Mouse (Mus musculus) heart, postnatal 14 days (tissue): ENCODE data around the gene Gm10912. TPM values are rescaled to one million over a fixed set of nuclear protein-coding genes. Genes with fewer than 3 reads are reported as not detected.
"Not testable (repeated sequence)": the region's sequence is repeated elsewhere in the genome, so short reads cannot be mapped to it uniquely, and the experiment has no call there.

Experiments
- DNase-seq, 2 experiments: peaks; one replicate each; pipeline ENCODE4 v3.0.0; 2021 to 2022
- intact Hi-C: fragments of 180-260 bp; cut with DNase I; formaldehyde crosslinking; loops from one replicate; pipeline ENCODE4 v1.15.1; 2025
- long read RNA-seq, 2 experiments: library from polyadenylated mRNA; stranded (forward); transcript quantifications; one replicate each; pipeline ENCODE4 v2.0.0; 2021
- total RNA-seq, 2 experiments: library from RNA; stranded (reverse); gene quantifications; 2 replicates each; pipeline ENCODE4 v1.2.3; 2021

Gene Gm10912
- total RNA-seq: under 1 TPM; 0.17 to 0.34 TPM
- long read RNA-seq, experiment 1: 0 reads
- long read RNA-seq, experiment 2: 0 reads

- intact Hi-C loops, DNase-seq: not testable (repeated sequence)
These were observed at the start of gene Gm10912 for GRCm38 (mm10) chr2:104065526-104065925. Gene Gm10912 (plus strand): TSS chr2:104065826.

GRCm38 (mm10) chr2:104023096-104023495 lies 42.5 kb upstream of the Gm10912 start:
- intact Hi-C loops: no loop called here

GRCm38 (mm10) chr2:104024656-104025055 lies 41.0 kb upstream of the Gm10912 start:
- no peak for DNase-seq
- intact Hi-C loops: no loop called here

More at GRCm38 (mm10) chr2:104023096-104023495, 42.5 kb upstream of the Gm10912 start:
- DNase-seq: no peak

- peak; percentile 86 to 90 for DNase-seq
- intact Hi-C loops: no loop called here
These were observed 38.0 kb upstream of the Gm10912 start, which contains the start of gene Fbxo3 for GRCm38 (mm10) chr2:104027458-104028138. Gene Fbxo3 (plus strand): TSS chr2:104027721.

- intact Hi-C loops: no loop called here
- no peak for DNase-seq
These were observed 37.4 kb upstream of the Gm10912 start, which contains the start of gene 4931422A03Rik for GRCm38 (mm10) chr2:104028139-104028723. Gene 4931422A03Rik (minus strand): TSS chr2:104028361.

GRCm38 (mm10) chr2:104029074-104029473 lies 36.6 kb upstream of the Gm10912 start:
- intact Hi-C loops: no loop called here

GRCm38 (mm10) chr2:104030381-104030780 lies 35.2 kb upstream of the Gm10912 start:
- intact Hi-C loops: loop anchor here (10.0 kb wide), 2 partner anchors 64 to 554 kb away; partner anchors contain the start of gene Cd59a
- no peak for DNase-seq

More at GRCm38 (mm10) chr2:104029074-104029473, 36.6 kb upstream of the Gm10912 start:
- no peak for DNase-seq

GRCm38 (mm10) chr2:104032056-104032455 lies 33.6 kb upstream of the Gm10912 start:
- intact Hi-C loops: loop anchor here (10.0 kb wide), 2 partner anchors 63 to 553 kb away; partner anchors contain the start of gene Cd59a
- no peak for DNase-seq

GRCm38 (mm10) chr2:104034832-104035472 lies 30.7 kb upstream of the Gm10912 start:
- intact Hi-C loops: loop anchor here (10.0 kb wide), 2 partner anchors 60 to 550 kb away; partner anchors contain the start of gene Cd59a
- peak; percentile 67 to 79 for DNase-seq

GRCm38 (mm10) chr2:104035595-104035994 lies 30.0 kb upstream of the Gm10912 start:
- intact Hi-C loops: loop anchor here (10.0 kb wide), 2 partner anchors 59 to 549 kb away; partner anchors contain the start of gene Cd59a
- peak; percentile 7 to 42 for DNase-seq

- intact Hi-C loops: loop anchor here (2.0 to 10.0 kb wide), 3 partner anchors 58 to 548 kb away; partner anchors contain the start of gene Cd59a
- DNase-seq: no peak
These were observed 29.3 kb upstream of the Gm10912 start for GRCm38 (mm10) chr2:104036316-104036715.

GRCm38 (mm10) chr2:104038236-104038635 lies 27.4 kb upstream of the Gm10912 start:
- intact Hi-C loops: loop anchor here (10.0 kb wide), 2 partner anchors 57 to 547 kb away; partner anchors contain the start of gene Cd59a
- DNase-seq: no peak

GRCm38 (mm10) chr2:104041632-104042031 lies 24.0 kb upstream of the Gm10912 start:
- intact Hi-C loops: no loop called here

GRCm38 (mm10) chr2:104042766-104043165 lies 22.9 kb upstream of the Gm10912 start:
- intact Hi-C loops: no loop called here

More at GRCm38 (mm10) chr2:104041632-104042031, 24.0 kb upstream of the Gm10912 start:
- no peak for DNase-seq

GRCm38 (mm10) chr2:104043624-104044478 lies 21.8 kb upstream of the Gm10912 start:
- intact Hi-C loops: no loop called here
- DNase-seq: no peak

More at GRCm38 (mm10) chr2:104042766-104043165, 22.9 kb upstream of the Gm10912 start:
- DNase-seq: no peak

GRCm38 (mm10) chr2:104044479-104045080 lies 21.0 kb upstream of the Gm10912 start:
- intact Hi-C loops: no loop called here
- DNase-seq: no peak

- intact Hi-C loops: no loop called here
- no peak for DNase-seq
These were observed 7.2 kb upstream of the Gm10912 start for GRCm38 (mm10) chr2:104058381-104058780.

GRCm38 (mm10) chr2:104058954-104059353 lies 6.7 kb upstream of the Gm10912 start:
- no peak for DNase-seq
- intact Hi-C loops: no loop called here

GRCm38 (mm10) chr2:104059786-104060185 lies 5.8 kb upstream of the Gm10912 start:
- intact Hi-C loops: no loop called here
- no peak for DNase-seq
